Mouse (Mus musculus) heart, postnatal 0 days (tissue): Measurements from ENCODE around the gene Rcn3. TPM values are rescaled to one million over a fixed set of nuclear protein-coding genes. Genes with fewer than 3 reads are reported as not detected.

Source experiments
- ATAC-seq: fragments of 200-750 bp; cut with Nextera tagmentation; 2 replicates; pipeline ENCODE4 v1.8.0; 2017; ENCODE audit warnings: low read depth, moderate number of reproducible peaks, moderate library complexity; ENCODE audit not compliant: insufficient read depth
- DNase-seq: peaks from one replicate; pipeline ENCODE4 v3.0.0-alpha.2; 2016; ENCODE audit warnings: low spot score
- H3K27ac ChIP-seq: fragments of 300-500 bp; sonication (generic); 2 replicates; pipeline ENCODE4 v1.5.1; 2014; ENCODE audit warnings: low read depth, mild to moderate bottlenecking
- H3K27me3 ChIP-seq: fragments of 300-500 bp; sonication (generic); 2 replicates; pipeline ENCODE4 v1.6.1; 2014; ENCODE audit warnings: low read length, mixed read lengths; ENCODE audit not compliant: control insufficient read depth, insufficient read depth
- H3K36me3 ChIP-seq: fragments of 300-500 bp; sonication (generic); replicated peaks from 2 replicates; pipeline ENCODE4 v1.6.1; 2014; ENCODE audit warnings: low read length, mixed read lengths; ENCODE audit not compliant: control insufficient read depth, insufficient read depth
- H3K4me1 ChIP-seq: fragments of 300-500 bp; sonication (generic); 2 replicates; pipeline ENCODE4 v1.6.1; 2014; ENCODE audit warnings: antibody characterized with exemption; ENCODE audit not compliant: control insufficient read depth, insufficient read depth
- H3K4me2 ChIP-seq: fragments of 300-500 bp; sonication (generic); 2 replicates; pipeline ENCODE4 v1.6.1; 2014; ENCODE audit warnings: low read depth, mild to moderate bottlenecking, low read length, moderate library complexity
- H3K4me3 ChIP-seq: fragments of 300-500 bp; sonication (generic); 2 replicates; pipeline ENCODE4 v1.5.1; 2014; ENCODE audit warnings: low read depth, low read length
- H3K9ac ChIP-seq: fragments of 300-500 bp; sonication (generic); replicated peaks from 2 replicates; pipeline ENCODE4 v1.6.1; 2014; ENCODE audit warnings: low read depth, low read length, mixed read lengths
- H3K9me3 ChIP-seq: fragments of 300-500 bp; sonication (generic); replicated peaks from 2 replicates; pipeline ENCODE4 v1.6.1; 2016; ENCODE audit warnings: low read length; ENCODE audit not compliant: control insufficient read depth
- CTCF ChIP-seq: IDR thresholded peaks from 2 replicates; pipeline ENCODE4 v1.5.1; 2016; ENCODE audit warnings: antibody characterized with exemption, control low read depth, low read depth
- EP300 ChIP-seq: IDR thresholded peaks from 2 replicates; pipeline ENCODE4 v1.6.1; 2016; ENCODE audit warnings: antibody characterized with exemption, low read depth
- WGBS: fragments of 180-500 bp; shearing (Covaris S2); extraction: QIAGEN DNeasy Blood & Tissue Kit; methylation state at CpG from one replicate; pipeline ENCODE4 v1.1.7; 2014; 5-methylcytosine and 5-hydroxymethylcytosine counted together
- polyA plus RNA-seq: library from polyadenylated mRNA; unstranded; fragments of >200 nt; fragmentation: Nextera tagmentation; extraction: Ambion mirVana; gene quantifications from 2 replicates; pipeline ENCODE4 v1.2.1, GENCODE M21; 2015
- total RNA-seq: library from RNA; depleted of rRNA; stranded (reverse); fragments of >200 nt; gene quantifications from 2 replicates; pipeline ENCODE4 v1.2.3, GENCODE M21; 2014; ENCODE audit warnings: low replicate concordance

The Rcn3 gene
- total and polyA plus RNA-seq, 2 experiments from 2014 or later = 100 to 125 TPM

- no peak overlapping the region for H3K4me3 ChIP-seq
- no peak overlapping the region for H3K9ac ChIP-seq
- H3K36me3 ChIP-seq = no peaks in the 10 kb centered on the region
- TF ChIP-seq CTCF (no peak), EP300 (no peak)
- no peaks in the 10 kb centered on the region for H3K27me3 ChIP-seq
- H3K4me1 ChIP-seq = no peaks in the 10 kb centered on the region
- no peak overlapping the region for H3K4me2 ChIP-seq
- WGBS = 89% methylated on average over 4 of the region's 4 CpGs
- ATAC-seq = no peak; the same call in 1 of the 2 replicates
- no peak overlapping the region for H3K27ac ChIP-seq
- DNase-seq = no peak
- H3K9me3 ChIP-seq = no peaks in the 10 kb centered on the region
Measured at GRCm38 (mm10) chr7:45067190-45067999, 24.6 kb downstream of the Rcn3 start.

DNA sequence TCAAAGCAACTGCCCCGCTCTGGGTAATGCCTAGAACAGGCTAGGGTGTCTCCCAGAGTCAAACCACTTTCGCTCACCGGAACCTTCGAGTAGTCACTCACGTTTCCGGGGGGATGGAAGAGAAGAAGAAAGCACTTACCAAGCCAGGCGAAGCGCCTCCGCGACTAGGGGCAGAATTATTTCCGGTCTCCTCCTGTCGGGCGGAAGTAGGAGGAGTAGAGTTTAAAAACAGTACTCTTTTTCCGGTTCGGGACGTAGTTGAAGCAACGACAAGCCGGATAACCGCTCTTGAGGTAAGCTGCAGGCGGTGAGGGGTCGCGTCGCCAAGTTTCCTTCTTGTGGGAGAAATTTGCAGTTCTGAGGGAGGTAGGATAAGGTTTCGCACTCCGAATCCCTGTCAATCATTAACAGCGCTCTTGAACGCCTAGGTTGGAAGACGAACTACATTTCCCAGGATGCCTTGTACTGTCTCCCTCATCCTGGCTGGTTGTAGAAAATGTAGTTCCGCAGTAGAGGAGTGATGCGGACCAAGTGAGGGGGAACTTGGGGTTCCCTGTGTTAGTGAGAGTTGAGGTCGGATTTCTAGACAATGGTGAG is 29.7 kb downstream of the Rcn3 start, which contains the start of the genes Nosip and Prrg2:
Nosip (plus strand) TSS at position 191 of the 597 bp plus-strand sequence.
Prrg2 (minus strand) TSS at position 439 of the 597 bp plus-strand sequence.
- Histone ChIP-seq H3K9ac (peak within 1 kb of the TSS; percentile 53), H3K4me2 (peak within 1 kb of the TSS; percentile 76), H3K27ac (peak within 1 kb of the TSS; percentile 92), H3K27me3 (no peaks in the 10 kb centered on the region), H3K9me3 (no peaks in the 10 kb centered on the region), H3K4me3 (peak within 1 kb of the TSS; percentile 70), H3K4me1 (peaks cover 7% of the 10 kb centered on the region; the same call in 1 of the 2 replicates), H3K36me3 (no peaks in the 10 kb centered on the region)
- peak; percentile 98 for DNase-seq
- TF ChIP-seq CTCF = peak; percentile 21
- TF ChIP-seq EP300 = peak; percentile 89
- peak; percentile 90 for ATAC-seq
- WGBS = 0% methylated on average over 31 of the region's 31 CpGs

DNA sequence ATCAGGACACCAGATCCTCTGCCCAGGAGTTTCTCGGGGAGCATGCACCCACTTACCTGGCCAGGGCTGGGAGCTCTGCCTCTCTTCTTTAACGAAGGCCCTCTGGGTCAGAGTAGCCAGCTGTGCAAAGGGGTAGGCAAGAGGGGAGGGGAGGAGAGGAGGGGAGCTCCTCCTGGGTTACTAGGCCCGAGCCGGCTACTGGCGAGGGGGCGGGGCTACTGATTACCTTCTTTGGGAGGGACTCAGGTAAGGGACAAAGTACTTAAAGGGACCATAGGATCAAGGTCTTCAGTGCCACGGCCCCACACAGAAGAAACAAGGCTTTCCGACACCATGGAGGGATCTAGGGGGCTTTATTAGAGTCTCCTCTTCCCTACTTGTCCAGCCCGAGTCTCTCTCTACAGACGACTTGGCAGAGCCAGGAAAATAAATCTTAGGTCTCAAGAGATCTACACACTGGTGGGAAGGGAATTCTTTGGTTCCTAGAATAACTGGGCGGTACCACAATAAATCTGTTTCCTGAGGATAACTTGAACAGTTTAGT is 30.4 kb downstream of the Rcn3 start:
- no peak for TF ChIP-seq EP300
- no peak for TF ChIP-seq CTCF
- WGBS = 17% methylated on average over 11 of the region's 11 CpGs
- Histone ChIP-seq H3K27me3 (no peaks in the 10 kb centered on the region), H3K4me3 (peak overlapping the region; percentile 70), H3K4me1 (peaks cover 7% of the 10 kb centered on the region; the same call in 1 of the 2 replicates), H3K4me2 (peak overlapping the region; percentile 61), H3K27ac (peak overlapping the region; percentile 92), H3K9me3 (no peaks in the 10 kb centered on the region), H3K9ac (peak overlapping the region; percentile 53), H3K36me3 (no peaks in the 10 kb centered on the region)
- DNase-seq (peak; percentile 20), ATAC-seq (no peak)

DNA sequence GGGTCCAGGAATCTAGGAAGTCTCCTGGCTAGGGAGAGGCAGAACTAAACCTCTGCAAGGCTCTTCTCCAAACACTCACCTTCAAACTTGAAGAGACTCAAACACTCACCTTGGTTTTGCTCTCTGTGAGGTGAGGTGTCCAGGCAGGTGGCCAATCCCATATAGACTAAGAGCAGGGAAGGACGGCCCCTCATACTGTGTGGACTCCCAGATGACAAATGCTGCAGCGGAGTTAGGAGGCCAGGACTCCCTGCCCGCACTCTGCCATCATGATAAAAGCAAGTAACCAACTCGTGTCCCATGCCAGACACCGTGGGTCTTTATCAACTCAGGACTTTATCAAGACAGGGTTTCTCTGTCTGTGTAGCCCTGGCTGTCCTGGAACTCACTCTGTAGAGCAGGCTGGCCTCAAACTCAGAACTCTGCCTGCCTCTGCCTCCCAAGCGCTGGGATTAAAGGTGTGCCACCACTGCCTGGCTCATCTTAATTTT is 31.3 kb downstream of the Rcn3 start:
- no peaks in the 10 kb centered on the region for H3K9me3 ChIP-seq
- ATAC-seq (no peak), DNase-seq (no peak)
- no peak overlapping the region for H3K4me2 ChIP-seq
- 78% methylated on average over 6 of the region's 6 CpGs for WGBS
- H3K27ac ChIP-seq = no peak overlapping the region
- no peaks in the 10 kb centered on the region for H3K27me3 ChIP-seq
- peaks cover 7% of the 10 kb centered on the region; the same call in 1 of the 2 replicates for H3K4me1 ChIP-seq
- no peak overlapping the region for H3K4me3 ChIP-seq
- no peaks in the 10 kb centered on the region for H3K36me3 ChIP-seq
- TF ChIP-seq EP300 (no peak), CTCF (no peak)
- H3K9ac ChIP-seq = no peak overlapping the region
